Mouse (Mus musculus) forebrain, postnatal 0 days (tissue): ENCODE measurements around the gene Mex3d. TPM values are rescaled to one million over a fixed set of nuclear protein-coding genes. Genes with fewer than 3 reads are reported as not detected.
A peak's percentile ranks its signal among the peaks of the same experiment; 100 is the strongest.

Experiments used
- ATAC-seq: fragments of 200-750 bp; cut with Nextera tagmentation; 2 replicates; pipeline ENCODE4 v1.8.0; 2017; ENCODE audit warnings: mild to moderate bottlenecking, moderate library complexity
- DNase-seq: peaks from one replicate; pipeline ENCODE4 v3.0.0-alpha.2; 2015
- H3K27ac ChIP-seq: fragments of 300-500 bp; sonication (generic); 2 replicates; pipeline ENCODE4 v1.5.1; 2014; ENCODE audit warnings: low read depth, mild to moderate bottlenecking, antibody characterized with exemption, low read length, moderate library complexity, mixed read lengths
- H3K27me3 ChIP-seq: fragments of 300-500 bp; sonication (generic); 2 replicates; pipeline ENCODE4 v1.6.1; 2014; ENCODE audit warnings: mild to moderate bottlenecking, low read length, mixed read lengths; ENCODE audit not compliant: insufficient read depth
- H3K36me3 ChIP-seq: fragments of 300-500 bp; sonication (generic); 2 replicates; pipeline ENCODE4 v1.6.1; 2014; ENCODE audit warnings: mild to moderate bottlenecking, moderate library complexity; ENCODE audit not compliant: insufficient read depth
- H3K4me1 ChIP-seq: fragments of 300-500 bp; sonication (generic); 2 replicates; pipeline ENCODE4 v1.6.1; 2014; ENCODE audit warnings: antibody characterized with exemption; ENCODE audit not compliant: insufficient read depth
- H3K4me2 ChIP-seq: fragments of 300-500 bp; sonication (generic); 2 replicates; pipeline ENCODE4 v1.6.1; 2014; ENCODE audit warnings: low read depth, mild to moderate bottlenecking, moderate library complexity
- H3K4me3 ChIP-seq: fragments of 300-500 bp; sonication (generic); 2 replicates; pipeline ENCODE4 v1.5.1; 2014; ENCODE audit warnings: low read depth, low read length, mixed read lengths
- H3K9ac ChIP-seq: fragments of 300-500 bp; sonication (generic); 2 replicates; pipeline ENCODE4 v1.6.1; 2014; ENCODE audit warnings: mild to moderate bottlenecking
- H3K9me3 ChIP-seq: fragments of 300-500 bp; sonication (generic); 2 replicates; pipeline ENCODE4 v1.6.1; 2016; ENCODE audit warnings: low read length
- CTCF ChIP-seq: sonication (generic); IDR thresholded peaks from 2 replicates; pipeline ENCODE4 v1.5.1; 2016; ENCODE audit warnings: antibody characterized with exemption, control low read depth, low read depth
- WGBS: fragments of 180-500 bp; shearing (Covaris S2); extraction: QIAGEN DNeasy Blood & Tissue Kit; methylation state at CpG from one replicate; pipeline ENCODE4 v1.1.7; 2014; 5-methylcytosine and 5-hydroxymethylcytosine counted together
- polyA plus RNA-seq: library from polyadenylated mRNA; unstranded; fragments of >200 nt; fragmentation: Nextera tagmentation; extraction: Ambion mirVana; gene quantifications from 2 replicates; pipeline ENCODE4 v1.2.1, GENCODE M21; 2015
- total RNA-seq: library from RNA; depleted of rRNA; stranded (reverse); fragments of >200 nt; gene quantifications from 2 replicates; pipeline ENCODE4 v1.2.3, GENCODE M21; 2014

Mex3d gene
- total and polyA plus RNA-seq, 2 experiments from 2014 or later, result 18.4 to 120 TPM

DNA sequence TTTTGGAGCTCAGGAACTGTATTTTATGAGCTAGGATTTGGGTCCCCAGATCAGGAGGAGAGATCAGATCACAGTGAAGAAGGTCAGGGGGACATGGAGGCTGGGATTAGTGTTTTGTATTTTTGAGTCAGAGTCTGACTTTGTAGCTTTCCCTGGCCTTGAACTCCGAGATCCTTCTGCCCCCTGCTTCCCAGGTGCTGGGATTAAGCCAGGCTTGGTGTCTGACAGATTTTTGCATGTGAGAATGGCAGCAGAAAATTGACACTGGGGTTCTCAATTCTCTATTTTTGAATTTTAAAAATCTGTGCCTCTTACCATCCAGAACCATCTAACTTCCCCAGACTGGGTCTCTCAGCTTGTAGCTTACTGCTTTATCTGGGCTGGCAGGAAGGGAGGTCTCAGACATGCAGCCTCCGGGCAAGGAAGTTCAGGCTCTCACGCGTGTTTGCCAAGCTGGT lies 13.3 kb upstream of the Mex3d start:
- Histone ChIP-seq H3K4me3 (no peak overlapping the region), H3K4me2 (peak overlapping the region; percentile 65; the same call in 1 of the 2 replicates), H3K9me3 (no peaks in the 10 kb centered on the region), H3K9ac (peak overlapping the region; percentile 62; the same call in 1 of the 2 replicates), H3K36me3 (peaks cover 26% of the 10 kb centered on the region), H3K4me1 (peaks cover 24% of the 10 kb centered on the region), H3K27ac (peak overlapping the region; percentile 91; the same call in 1 of the 2 replicates), H3K27me3 (no peaks in the 10 kb centered on the region)
- no peak for DNase-seq
- ATAC-seq, result no peak
- TF ChIP-seq CTCF, result no peak
- WGBS, result 81% methylated on average over 4 of the region's 4 CpGs

DNA sequence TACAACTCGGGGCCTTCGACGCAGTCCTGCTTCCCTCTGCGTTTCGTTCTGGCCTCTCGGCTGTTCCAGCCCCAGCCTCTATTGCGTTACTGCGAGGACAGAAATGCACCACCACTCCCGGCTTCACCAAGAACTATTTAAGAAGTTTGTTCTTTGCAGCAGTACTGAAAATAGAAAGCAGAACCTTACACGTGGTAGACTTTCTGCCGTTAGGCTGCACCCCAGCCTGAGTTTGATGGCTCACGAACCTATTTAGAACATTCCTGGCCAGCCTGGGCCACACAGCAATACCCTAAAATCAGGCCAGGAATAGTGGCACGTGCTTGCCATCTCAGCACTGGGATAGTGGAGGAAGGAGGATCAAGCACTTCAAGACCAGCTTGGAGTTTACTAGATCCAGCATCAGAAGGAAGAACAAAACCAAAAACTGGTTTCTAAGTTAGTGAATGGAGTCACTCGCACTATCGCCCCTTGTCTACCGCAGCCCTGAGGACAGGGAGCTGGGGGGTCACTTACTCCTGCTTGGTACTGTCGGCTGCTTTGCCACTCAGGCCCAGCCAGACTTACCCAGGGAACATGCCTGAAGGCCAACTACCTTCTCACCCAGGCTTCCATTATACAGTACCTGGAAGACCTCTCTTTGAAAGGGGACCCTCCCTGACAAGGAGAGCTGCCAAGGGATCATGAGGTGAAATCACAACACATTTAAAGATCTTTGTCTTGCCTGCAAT lies 12.7 kb upstream of the Mex3d start:
- no peak for ATAC-seq
- no peak for TF ChIP-seq CTCF
- H3K9me3 ChIP-seq, result no peaks in the 10 kb centered on the region
- H3K9ac ChIP-seq, result peak overlapping the region; percentile 62
- H3K27me3 ChIP-seq, result no peaks in the 10 kb centered on the region
- H3K27ac ChIP-seq, result peak overlapping the region; percentile 91
- H3K4me1 ChIP-seq, result peaks cover 19% of the 10 kb centered on the region
- H3K36me3 ChIP-seq, result peaks cover 28% of the 10 kb centered on the region
- H3K4me2 ChIP-seq, result peak overlapping the region; percentile 65
- DNase-seq, result no peak
- H3K4me3 ChIP-seq, result peak overlapping the region; percentile 80
- 14% methylated on average over 17 of the region's 17 CpGs for WGBS

DNA sequence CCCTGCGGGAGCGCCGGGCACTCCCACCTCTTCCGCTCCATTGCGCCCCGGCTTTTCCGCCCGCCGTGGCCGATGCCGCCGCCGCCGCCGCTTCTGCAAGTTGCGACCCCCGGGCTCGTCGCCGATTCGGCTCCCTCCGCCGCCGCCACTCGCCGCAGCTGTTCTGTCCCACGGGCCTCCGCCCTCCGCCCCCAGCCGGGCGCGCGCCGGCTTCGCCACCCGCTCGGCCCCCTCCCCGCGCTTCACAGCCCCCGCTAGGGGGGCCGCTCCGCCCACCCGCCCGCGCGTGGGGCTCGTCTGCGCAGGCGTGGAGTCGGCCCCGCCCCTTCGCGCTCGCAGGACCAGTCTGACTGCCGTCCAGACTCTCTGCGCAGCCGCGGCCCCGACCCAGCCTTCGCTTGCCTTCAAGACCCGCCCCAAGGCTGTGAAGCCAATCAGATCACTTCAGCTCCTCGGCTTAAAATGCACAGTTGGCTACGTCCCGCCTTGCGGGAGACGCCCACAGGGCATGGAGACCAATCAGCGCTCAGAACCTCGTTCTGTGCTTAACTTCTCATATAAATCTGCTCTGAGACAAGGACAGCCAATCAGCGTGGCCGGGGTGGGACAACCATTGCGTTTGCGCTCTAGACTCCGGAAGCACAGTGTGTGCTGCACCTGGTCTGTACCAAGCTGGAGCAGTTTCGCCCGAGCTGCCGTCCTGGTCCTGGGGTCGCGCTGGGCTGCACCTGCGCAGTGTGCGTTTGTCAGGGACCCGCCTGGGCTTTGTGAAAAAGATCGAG lies 11.9 kb upstream of the Mex3d start, which contains the start of gene Mbd3:
Gene Mbd3, minus strand, starts transcription at position 360 of the 782 bp plus-strand sequence.
- H3K9me3 ChIP-seq, result no peaks in the 10 kb centered on the region
- H3K4me1 ChIP-seq, result peaks cover 18% of the 10 kb centered on the region
- H3K4me2 ChIP-seq, result peak within 1 kb of the TSS; percentile 85
- peak within 1 kb of the TSS; percentile 80 for H3K4me3 ChIP-seq
- DNase-seq, result peak; percentile 100
- no peaks in the 10 kb centered on the region for H3K27me3 ChIP-seq
- under 1% methylated on average over 53 of the region's 82 CpGs for WGBS
- peak within 1 kb of the TSS; percentile 100 for H3K27ac ChIP-seq
- peak within 1 kb of the TSS; percentile 97 for H3K9ac ChIP-seq
- ATAC-seq, result peak; percentile 96
- H3K36me3 ChIP-seq, result peaks cover 36% of the 10 kb centered on the region
- TF ChIP-seq CTCF, result no peak

DNA sequence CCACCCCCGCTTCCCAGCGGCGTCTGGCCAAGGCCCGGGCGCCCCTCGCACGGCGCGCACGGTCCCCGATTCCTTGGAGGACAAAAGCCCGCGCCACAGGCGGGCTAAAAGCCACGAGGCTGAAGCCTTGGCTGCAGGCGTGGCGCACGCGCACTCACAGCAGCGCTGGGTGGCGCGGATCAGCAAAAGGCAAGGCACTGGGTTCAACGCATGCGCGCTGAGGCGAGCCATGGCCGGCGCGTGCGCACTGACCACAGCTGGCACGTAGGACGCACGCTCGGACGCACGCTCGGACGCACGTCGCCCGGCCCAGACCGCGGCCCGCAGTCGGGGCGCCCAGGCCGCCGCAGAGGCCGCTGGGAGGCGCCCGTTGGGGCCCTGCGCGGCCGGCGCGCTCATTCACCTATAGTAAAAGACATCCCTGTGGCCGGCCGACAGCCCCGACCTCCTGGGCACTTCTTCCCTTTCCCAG lies 11.3 kb upstream of the Mex3d start:
- Histone ChIP-seq H3K9ac (peak overlapping the region; percentile 97), H3K9me3 (no peaks in the 10 kb centered on the region), H3K4me1 (peaks cover 18% of the 10 kb centered on the region), H3K4me3 (peak overlapping the region; percentile 80), H3K4me2 (peak overlapping the region; percentile 85), H3K27ac (peak overlapping the region; percentile 100), H3K36me3 (peaks cover 36% of the 10 kb centered on the region), H3K27me3 (no peaks in the 10 kb centered on the region)
- under 1% methylated on average over 58 of the region's 59 CpGs for WGBS
- ATAC-seq, result peak; percentile 69
- DNase-seq, result peak; percentile 100
- TF ChIP-seq CTCF, result no peak

DNA sequence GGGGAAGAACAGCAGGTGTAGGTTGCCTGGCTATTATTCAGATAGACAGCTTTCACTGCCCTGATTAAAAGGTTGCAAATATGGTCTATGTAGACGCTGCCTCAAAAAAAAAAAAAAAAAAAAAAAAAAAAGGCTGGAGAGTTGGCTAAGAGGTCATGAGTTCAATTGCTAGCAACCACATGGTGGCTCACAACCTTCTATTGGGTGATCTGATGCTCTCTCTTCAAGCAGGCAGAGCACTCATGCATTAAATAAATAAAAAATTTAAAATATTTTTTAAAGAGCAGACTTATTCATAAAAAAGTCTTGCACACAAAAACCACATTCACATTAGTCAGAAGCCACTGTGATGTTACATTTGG lies 10.7 kb upstream of the Mex3d start:
- no peak for ATAC-seq
- DNase-seq, result no peak

DNA sequence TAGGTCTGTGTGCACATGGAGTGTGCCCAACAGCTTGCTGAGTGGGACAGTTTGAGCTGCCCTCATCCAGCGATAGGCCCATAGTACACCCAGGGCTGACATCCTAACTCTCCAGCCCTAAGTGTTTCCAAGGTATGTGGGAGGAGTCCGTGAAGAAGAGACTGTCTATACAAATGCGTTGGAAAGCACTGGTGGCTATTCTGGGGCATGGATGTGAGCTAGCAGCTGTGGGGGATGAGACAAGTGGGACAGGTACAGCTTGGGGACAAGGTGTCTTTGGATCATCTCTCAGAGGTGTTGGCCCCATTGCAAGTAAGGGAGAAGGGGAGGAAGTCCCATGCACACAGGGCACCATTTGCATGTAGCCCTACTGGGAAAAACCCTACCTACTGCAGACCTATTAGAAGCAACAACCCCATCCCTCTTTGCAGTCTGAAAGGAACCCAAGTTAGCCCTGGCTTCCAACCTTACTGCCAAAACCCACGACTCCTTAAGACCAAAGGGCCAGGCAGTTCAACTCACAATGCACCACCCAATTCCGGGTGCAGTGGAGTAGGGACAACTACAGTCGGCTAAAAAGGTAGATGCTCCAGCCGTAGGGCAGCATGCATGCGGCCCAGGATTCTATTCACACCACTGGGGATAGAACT lies 10.2 kb upstream of the Mex3d start:
- no peaks in the 10 kb centered on the region for H3K27me3 ChIP-seq

More for the DNA sequence above, 10.7 kb upstream of the Mex3d start:
- 0% methylated on average over 1 of the region's 1 CpGs for WGBS
- Histone ChIP-seq H3K4me1 (peaks cover 18% of the 10 kb centered on the region), H3K36me3 (peaks cover 36% of the 10 kb centered on the region), H3K9me3 (no peaks in the 10 kb centered on the region), H3K4me3 (peak overlapping the region; percentile 80), H3K27me3 (no peaks in the 10 kb centered on the region), H3K27ac (peak overlapping the region; percentile 100), H3K9ac (peak overlapping the region; percentile 97), H3K4me2 (peak overlapping the region; percentile 85)
- no peak; the same call in 1 of the 2 replicates for TF ChIP-seq CTCF

More for the DNA sequence above, 10.2 kb upstream of the Mex3d start:
- Histone ChIP-seq H3K4me2 (peak overlapping the region; percentile 85), H3K9ac (peak overlapping the region; percentile 97), H3K36me3 (peaks cover 36% of the 10 kb centered on the region), H3K4me3 (peak overlapping the region; percentile 80), H3K27ac (peak overlapping the region; percentile 100), H3K9me3 (no peaks in the 10 kb centered on the region), H3K4me1 (peaks cover 18% of the 10 kb centered on the region)
- ATAC-seq, result no peak
- TF ChIP-seq CTCF, result 0 out of 2 replicates have a peak, but pooled peaks have one; percentile 12
- WGBS, result 27% methylated on average over 8 of the region's 8 CpGs
- DNase-seq, result no peak
